Mouse (Mus musculus): Measurements from ENCODE around the gene Hal. TPM values are rescaled to one million over a fixed set of nuclear protein-coding genes. Genes with fewer than 3 reads are reported as not detected.

The Hal gene
- total and polyA plus RNA-seq, 3 experiments, result 0.03 to 0.12 TPM; not detected in 1

DNA sequence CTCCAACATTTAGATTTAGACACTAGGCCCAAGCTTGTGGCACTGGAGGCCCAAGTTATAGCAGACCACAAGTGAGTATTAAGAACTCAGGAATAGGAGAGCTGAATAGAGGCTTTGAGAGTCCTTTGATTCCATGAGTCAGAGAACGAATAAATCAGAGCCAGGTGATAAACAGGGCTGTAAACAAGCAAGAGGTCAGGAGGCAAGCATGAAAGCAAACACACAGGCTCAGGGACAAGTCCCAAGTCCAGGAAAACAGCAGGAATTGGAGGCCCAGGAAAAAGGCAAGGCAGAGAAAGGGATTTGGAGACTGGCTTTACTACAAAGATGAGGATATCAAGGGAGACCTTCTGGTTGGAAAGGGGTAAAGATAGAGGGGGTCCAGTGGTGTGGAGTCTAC lies 36.8 kb downstream of the Hal start:
- Histone ChIP-seq H3K9ac (ENCODE audit: control insufficient read depth, low read depth, low read length, poor library complexity, severe bottlenecking) (no peak overlapping the region), H3K27me3 (ENCODE audit: control insufficient read depth in 1 of 2, insufficient read depth in 2 of 2, low read length in 2 of 2) (peaks cover 0 to 7% of the 10 kb centered on the region in 2 experiments; a peak in 3 of 4 replicates), H3K4me3 (ENCODE audit: control insufficient read depth in 1 of 2, insufficient read depth in 1 of 2, low read depth in 2 of 2, low read length in 2 of 2) (no peak overlapping the region), H3K9me3 (replicated peaks; ENCODE audit: insufficient read depth, low read length) (no peaks in the 10 kb centered on the region), H3K36me3 (ENCODE audit: control insufficient read depth in 1 of 2, insufficient read depth in 2 of 2, low read length in 2 of 2) (no peaks in the 10 kb centered on the region), H3K27ac (ENCODE audit: control insufficient read depth, low read depth, low read length) (no peak overlapping the region), H3K79me2 (ENCODE audit: control insufficient read depth, insufficient read depth, low read length, poor library complexity) (no peaks in the 10 kb centered on the region), H3K4me1 (ENCODE audit: control insufficient read depth in 1 of 2, insufficient read depth in 2 of 2, low read length in 2 of 2) (no peaks in the 10 kb centered on the region)
- TF ChIP-seq KAT2A (conservative IDR thresholded peaks at IDR 0.05; ENCODE audit: low read depth, low read length) (no peak), ETS1 (IDR thresholded peaks at IDR 0.05; ENCODE audit: low read depth, low read length) (no peak), ZMIZ1 (IDR thresholded peaks at IDR 0.05; ENCODE audit: low read depth, low read length) (no peak), TBP (IDR thresholded peaks at IDR 0.05; ENCODE audit: low read depth, low read length) (no peak), MAFK (IDR thresholded peaks at IDR 0.05; ENCODE audit: borderline replicate concordance, low read depth, low read length) (no peak), POLR2AphosphoS2 (IDR thresholded peaks at IDR 0.05; ENCODE audit: low read length) (no peak), USF1 (IDR thresholded peaks at IDR 0.05; ENCODE audit: low read depth, low read length) (no peak), CHD1 (IDR thresholded peaks at IDR 0.05; ENCODE audit: low read depth, low read length) (no peak), E2F4 (IDR thresholded peaks at IDR 0.05; ENCODE audit: borderline replicate concordance, low read depth, low read length) (no peak), RAD21 (IDR thresholded peaks at IDR 0.05; ENCODE audit: low read depth, low read length) (no peak), SIN3A (IDR thresholded peaks at IDR 0.05; ENCODE audit: low read length) (no peak), ZC3H11A (IDR thresholded peaks at IDR 0.05; ENCODE audit: low read depth, low read length) (no peak), ELF1 (IDR thresholded peaks at IDR 0.05; ENCODE audit: low read depth, low read length) (no peak), MEF2A (IDR thresholded peaks at IDR 0.05; ENCODE audit: extremely low read depth, insufficient replicate concordance, low read depth, low read length, poor library complexity, severe bottlenecking) (no peak), NELFE (IDR thresholded peaks at IDR 0.05; ENCODE audit: low read depth, low read length) (no peak), EP300 (IDR thresholded peaks at IDR 0.05; ENCODE audit: low read depth in 1 of 2, low read length in 2 of 2) (no peak)
- DNase-seq (ENCODE audit: low read depth, low spot score), result no peak

DNA sequence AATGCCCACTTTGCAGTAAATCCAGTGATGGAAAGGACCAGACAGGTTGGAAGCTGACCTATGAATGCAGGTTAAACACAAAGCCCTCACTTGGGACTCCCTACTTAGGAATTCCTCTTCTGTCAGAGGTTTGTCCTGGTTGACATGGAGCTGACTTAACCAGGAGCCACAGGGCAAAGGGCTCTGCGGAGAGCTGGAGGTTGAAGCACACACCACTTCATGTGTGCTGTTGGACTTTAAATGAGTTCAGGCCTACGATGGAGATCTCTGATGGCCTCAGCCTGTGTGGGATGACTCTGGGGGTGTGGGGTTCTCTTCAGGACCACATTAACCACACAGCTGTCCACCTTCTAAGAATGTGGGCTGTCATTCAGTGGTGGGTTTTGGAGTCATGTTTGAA lies 49.7 kb downstream of the Hal start:
- Histone ChIP-seq H3K9ac (ENCODE audit: control insufficient read depth, low read depth, low read length, poor library complexity, severe bottlenecking) (no peak overlapping the region), H3K27ac (ENCODE audit: control insufficient read depth, low read depth, low read length) (no peak overlapping the region), H3K79me2 (ENCODE audit: control insufficient read depth, insufficient read depth, low read length, poor library complexity) (no peaks in the 10 kb centered on the region), H3K4me1 (ENCODE audit: control insufficient read depth in 1 of 2, insufficient read depth in 2 of 2, low read length in 2 of 2) (peaks cover 0 to 6% of the 10 kb centered on the region in 2 experiments; a peak in 3 of 4 replicates), H3K9me3 (replicated peaks; ENCODE audit: insufficient read depth, low read length) (no peaks in the 10 kb centered on the region), H3K4me3 (ENCODE audit: control insufficient read depth in 1 of 2, insufficient read depth in 1 of 2, low read depth in 2 of 2, low read length in 2 of 2) (no peak overlapping the region), H3K36me3 (ENCODE audit: control insufficient read depth in 1 of 2, insufficient read depth in 2 of 2, low read length in 2 of 2) (peaks cover 0 to 4% of the 10 kb centered on the region in 2 experiments; a peak in 2 of 4 replicates), H3K27me3 (ENCODE audit: control insufficient read depth in 1 of 2, insufficient read depth in 2 of 2, low read length in 2 of 2) (peaks cover 12 to 17% of the 10 kb centered on the region in 2 experiments)
- TF ChIP-seq HCFC1 (IDR thresholded peaks at IDR 0.05; ENCODE audit: low read depth, low read length) (no peak), GABPA (IDR thresholded peaks at IDR 0.05; ENCODE audit: low read depth, low read length) (no peak), TCF12 (IDR thresholded peaks at IDR 0.05; ENCODE audit: low read depth, low read length) (no peak), UBTF (IDR thresholded peaks at IDR 0.05; ENCODE audit: borderline replicate concordance, insufficient read depth, low read depth, low read length) (no peak)
- no peak for DNase-seq (ENCODE audit: low read depth, low spot score)

Measured in MEL (cell line).